Mouse (Mus musculus): ENCODE measurements around the gene P2ry10.

GRCm38 (mm10) chrX:107089930-107090329 is 1.6 kb downstream of the P2ry10 start:
- TF ChIP-seq POLR2A (IDR thresholded peaks at IDR 0.05; ENCODE audit: control insufficient read depth in 1 of 2, insufficient read depth in 1 of 2, low read depth in 1 of 2, low read length in 2 of 2, poor library complexity in 1 of 2) (no peak), CTCF (IDR thresholded peaks at IDR 0.05 in 2 of 3, conservative IDR thresholded peaks at IDR 0.05 in 1 of 3; ENCODE audit: control insufficient read depth in 1 of 3, insufficient read depth in 1 of 3, low read depth in 2 of 3, low read length in 3 of 3, poor library complexity in 1 of 3, severe bottlenecking in 1 of 3) (no peak)

Data from MEL (cell line).